Mouse (Mus musculus) kidney, adult 2 months (tissue): Measurements from ENCODE around the gene Cep70. TPM values are rescaled to one million over a fixed set of nuclear protein-coding genes. Genes with fewer than 3 reads are reported as not detected.

Source experiments
- DNase-seq: peaks from one replicate; pipeline ENCODE4 v3.0.0; 2021
- H3K27ac ChIP-seq: fragments of 200-500 bp; 2 replicates; pipeline ENCODE4 v1.5.1; 2012; ENCODE audit warnings: low read depth, low read length, control low read depth, inconsistent platforms; ENCODE audit not compliant: insufficient read depth
- H3K27me3 ChIP-seq: fragments of 200-500 bp; replicated peaks from 2 replicates; pipeline ENCODE4 v1.6.1; 2012; ENCODE audit warnings: mild to moderate bottlenecking, moderate library complexity, low read length, inconsistent platforms; ENCODE audit not compliant: control insufficient read depth, insufficient read depth
- H3K36me3 ChIP-seq: fragments of 200-500 bp; 2 replicates; pipeline ENCODE4 v1.6.1; 2012; ENCODE audit warnings: mild to moderate bottlenecking, moderate library complexity, low read length, inconsistent platforms; ENCODE audit not compliant: control insufficient read depth, insufficient read depth
- H3K4me1 ChIP-seq: fragments of 200-500 bp; 2 replicates; pipeline ENCODE4 v1.6.1; 2011; ENCODE audit warnings: low read length; ENCODE audit not compliant: control insufficient read depth, insufficient read depth
- H3K4me3 ChIP-seq: fragments of 200-500 bp; 2 replicates; pipeline ENCODE4 v1.5.1; 2011; ENCODE audit warnings: mild to moderate bottlenecking, low read depth, low read length, control low read depth; ENCODE audit not compliant: insufficient read depth
- CTCF ChIP-seq: fragments of 200-500 bp; conservative IDR thresholded peaks from 2 replicates; pipeline ENCODE4 v1.5.1; 2011; ENCODE audit warnings: low read depth, mild to moderate bottlenecking, control low read depth, low read length, moderate library complexity, mixed read lengths; ENCODE audit not compliant: insufficient read depth, insufficient read length
- POLR2A ChIP-seq: fragments of 200-500 bp; IDR thresholded peaks from one replicate; pipeline ENCODE4 v1.6.1; 2011; ENCODE audit warnings: low read depth, low read length, control low read depth
- WGBS: fragments of 180-500 bp; shearing (Covaris S2); methylation state at CpG from one replicate; pipeline ENCODE4 v1.1.7; 2018; 5-methylcytosine and 5-hydroxymethylcytosine counted together
- polyA plus RNA-seq: library from polyadenylated mRNA; depleted of rRNA; stranded (reverse); fragments of >200 nt; gene quantifications from 2 replicates; pipeline ENCODE4 v1.2.3, GENCODE M21; 2012; rRNA removed

Gene Cep70
- polyA plus RNA-seq = 1.4 and 2.2 TPM in 2 replicates

DNA sequence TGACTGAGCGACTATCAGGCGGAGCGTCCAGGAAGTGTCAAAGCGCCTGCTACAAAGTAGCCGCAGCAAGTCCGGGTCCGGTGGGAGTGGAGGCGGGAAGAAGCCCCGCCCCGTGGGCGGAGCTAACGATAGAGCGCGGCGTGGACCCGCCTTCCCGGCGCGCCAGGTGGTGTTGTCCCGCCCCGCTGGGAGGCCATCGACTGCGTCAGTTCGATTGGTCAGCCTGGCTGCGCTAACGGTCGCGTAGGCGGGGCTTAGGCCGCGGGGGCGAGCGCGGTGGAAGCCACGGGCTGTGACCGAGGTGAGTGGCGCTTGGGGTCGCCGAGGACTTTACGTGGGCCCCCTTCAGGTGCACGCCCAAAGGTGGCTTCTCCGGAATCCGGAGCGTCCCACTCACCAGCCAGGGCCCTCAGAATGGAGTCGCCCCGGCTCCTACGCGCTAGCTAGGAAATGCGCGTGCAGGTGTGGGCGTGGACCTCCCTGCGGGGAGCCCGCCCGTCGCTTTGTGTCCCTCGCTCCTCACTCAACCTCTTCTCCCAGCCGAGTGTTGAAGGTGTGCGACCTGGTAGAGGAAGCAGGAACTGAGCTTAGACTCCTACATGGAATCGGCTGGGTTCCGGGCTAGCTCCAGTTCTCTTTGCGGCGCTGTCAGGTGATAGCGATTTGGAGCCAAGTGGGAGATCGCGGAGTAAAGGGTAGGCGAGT lies at the start of gene Cep70:
Cep70 (plus strand) TSS at position 178 of the 705 bp plus-strand sequence.
- peak within 1 kb of the TSS; percentile 84 for H3K4me3 ChIP-seq
- H3K27me3 ChIP-seq = no peaks in the 10 kb centered on the region
- H3K36me3 ChIP-seq = no peaks in the 10 kb centered on the region
- TF ChIP-seq POLR2A (peak; percentile 10), CTCF (no peak)
- WGBS = under 1% methylated on average over 66 of the region's 66 CpGs
- DNase-seq = peak; percentile 98
- H3K4me1 ChIP-seq = peaks cover 2% of the 10 kb centered on the region; the same call in 1 of the 2 replicates
- peak within 1 kb of the TSS; percentile 44; the same call in 1 of the 2 replicates for H3K27ac ChIP-seq

DNA sequence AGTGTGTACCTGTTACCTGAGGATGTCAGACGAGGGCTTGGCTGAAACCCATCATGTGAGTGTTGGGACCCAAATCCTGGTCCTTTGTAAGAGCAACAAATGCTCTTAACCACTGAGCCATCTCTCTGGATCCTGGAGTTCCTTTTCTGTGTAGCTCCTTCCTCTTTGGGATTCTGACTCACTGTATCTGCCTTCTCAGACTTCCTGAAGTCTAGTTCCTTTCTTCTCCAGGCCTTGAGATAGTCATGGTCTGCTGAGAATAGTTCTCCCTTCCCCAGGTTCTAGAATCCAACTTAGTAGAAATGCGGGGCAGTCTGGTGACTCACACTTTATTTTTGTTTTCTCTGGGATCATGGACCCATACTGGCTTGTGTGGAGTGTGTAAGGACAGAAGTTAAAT lies 30.5 kb upstream of the Cep70 start:
- H3K27ac ChIP-seq = no peak overlapping the region
- H3K36me3 ChIP-seq = no peaks in the 10 kb centered on the region
- H3K4me1 ChIP-seq = no peaks in the 10 kb centered on the region
- no peak overlapping the region for H3K4me3 ChIP-seq
- no peak for TF ChIP-seq POLR2A
- no peaks in the 10 kb centered on the region for H3K27me3 ChIP-seq
- DNase-seq = no peak
- 74% methylated on average over 2 of the region's 2 CpGs for WGBS

DNA sequence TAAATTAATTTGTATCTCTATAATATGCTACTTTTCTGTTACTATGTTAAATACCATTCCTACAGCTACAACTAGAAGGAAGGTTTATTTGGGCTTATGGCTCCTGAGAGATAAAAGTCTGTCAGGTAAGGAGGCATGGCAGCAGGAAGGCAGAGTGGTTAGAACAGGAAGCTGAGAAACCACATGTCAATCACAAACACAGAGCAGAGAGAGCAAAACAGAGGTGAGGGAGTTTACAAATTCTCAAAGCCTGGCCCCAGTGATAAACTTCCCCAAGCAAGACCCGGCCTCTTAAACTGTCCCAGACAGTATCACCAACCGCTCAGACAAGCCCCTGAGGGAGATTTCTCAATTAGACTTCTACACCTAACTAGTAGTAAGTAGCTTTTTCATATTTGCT lies 27.0 kb upstream of the Cep70 start:
- no peaks in the 10 kb centered on the region for H3K4me1 ChIP-seq
- TF ChIP-seq POLR2A (no peak), CTCF (no peak)
- no peak overlapping the region for H3K27ac ChIP-seq
- no peak for DNase-seq
- WGBS = 65% methylated on average over 2 of the region's 2 CpGs
- H3K4me3 ChIP-seq = no peak overlapping the region
- H3K36me3 ChIP-seq = no peaks in the 10 kb centered on the region
- no peaks in the 10 kb centered on the region for H3K27me3 ChIP-seq

DNA sequence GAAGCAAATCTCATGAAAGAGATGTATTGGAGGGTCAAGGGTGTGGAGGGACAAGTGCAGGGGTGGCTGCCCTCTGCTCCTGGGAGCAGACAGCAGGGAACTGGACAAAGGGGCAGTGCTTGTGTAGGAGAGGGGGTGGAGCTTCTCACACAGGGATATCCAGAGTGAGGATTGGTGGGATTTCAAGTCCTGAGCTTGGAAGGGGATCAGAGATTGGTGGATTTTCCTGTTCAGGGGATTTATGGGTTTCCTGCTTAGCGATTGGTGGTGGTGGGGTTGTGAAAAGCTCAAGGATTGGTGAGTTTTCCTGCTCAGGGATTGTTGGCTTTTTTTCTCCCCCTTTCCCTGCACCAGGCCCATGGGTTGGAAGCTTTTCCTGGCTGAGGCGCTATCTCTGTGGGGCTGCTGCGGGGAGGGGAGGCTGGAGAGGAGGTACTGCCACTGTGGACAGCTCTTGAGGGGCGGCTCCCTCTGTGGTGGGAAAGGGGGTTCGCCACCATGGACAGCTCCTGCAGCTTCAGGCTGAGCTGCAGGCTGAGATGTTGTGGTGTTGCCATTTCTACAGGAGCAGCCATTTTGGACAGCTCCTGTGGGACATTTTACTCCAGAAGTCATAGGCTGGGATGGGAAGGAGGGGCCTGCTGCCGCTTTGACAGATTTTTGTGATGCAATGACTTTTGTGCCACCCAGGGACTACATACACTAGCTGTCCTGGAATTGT lies 25.0 kb upstream of the Cep70 start:
- Histone ChIP-seq H3K4me1 (no peaks in the 10 kb centered on the region), H3K27me3 (no peaks in the 10 kb centered on the region), H3K36me3 (no peaks in the 10 kb centered on the region), H3K27ac (no peak overlapping the region), H3K4me3 (no peak overlapping the region)
- no peak for DNase-seq
- WGBS = 12% methylated on average over 6 of the region's 6 CpGs
- TF ChIP-seq CTCF = no peak
- no peak for TF ChIP-seq POLR2A

DNA sequence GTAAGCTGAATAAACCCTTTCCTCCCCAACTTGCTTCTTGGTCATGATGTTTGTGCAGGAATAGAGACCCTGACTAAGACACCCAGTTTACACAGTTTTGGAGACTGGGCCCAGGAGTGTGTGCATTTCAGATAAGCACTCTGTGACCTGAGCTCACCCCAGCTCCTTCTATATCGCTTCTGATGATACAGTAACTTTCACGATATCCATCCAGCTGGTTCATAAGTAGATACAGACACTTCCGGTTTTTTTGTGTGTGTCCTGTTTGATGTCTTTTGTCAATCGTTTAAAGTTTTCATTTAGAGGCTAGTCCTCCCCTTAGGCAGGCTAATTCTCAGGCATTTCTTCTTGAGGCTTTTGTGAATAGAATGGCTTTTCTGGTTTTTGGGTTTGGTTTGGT lies 21.5 kb upstream of the Cep70 start:
- Histone ChIP-seq H3K4me1 (no peaks in the 10 kb centered on the region), H3K4me3 (no peak overlapping the region), H3K36me3 (no peaks in the 10 kb centered on the region), H3K27me3 (no peaks in the 10 kb centered on the region; the same call in 1 of the 2 replicates), H3K27ac (no peak overlapping the region)
- TF ChIP-seq CTCF = no peak
- TF ChIP-seq POLR2A = no peak
- 89% methylated on average over 4 of the region's 4 CpGs for WGBS
- DNase-seq = no peak

DNA sequence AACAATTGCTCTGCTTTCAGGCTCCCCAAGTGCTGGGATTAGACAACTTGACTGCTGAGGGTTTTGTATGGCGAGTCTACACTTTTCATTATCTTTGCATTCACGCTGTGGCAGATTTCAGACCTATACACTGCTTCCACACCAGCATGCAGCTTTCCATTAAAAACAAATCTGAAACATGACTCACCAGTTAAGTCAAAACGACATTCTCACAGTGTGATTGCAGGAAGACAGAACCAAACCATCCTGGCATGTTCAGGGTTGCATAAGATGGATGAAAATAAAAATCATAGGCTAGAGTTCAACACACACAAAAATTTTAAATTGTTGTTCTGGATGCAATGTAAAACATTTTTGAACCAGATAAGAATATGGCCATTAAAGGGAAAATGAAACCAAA lies 18.6 kb upstream of the Cep70 start:
- Histone ChIP-seq H3K27ac (no peak overlapping the region), H3K4me3 (no peak overlapping the region), H3K36me3 (no peaks in the 10 kb centered on the region), H3K4me1 (no peaks in the 10 kb centered on the region), H3K27me3 (no peaks in the 10 kb centered on the region; the same call in 1 of the 2 replicates)
- DNase-seq = no peak
- 72% methylated on average over 3 of the region's 3 CpGs for WGBS
- TF ChIP-seq POLR2A = no peak
- TF ChIP-seq CTCF = no peak

DNA sequence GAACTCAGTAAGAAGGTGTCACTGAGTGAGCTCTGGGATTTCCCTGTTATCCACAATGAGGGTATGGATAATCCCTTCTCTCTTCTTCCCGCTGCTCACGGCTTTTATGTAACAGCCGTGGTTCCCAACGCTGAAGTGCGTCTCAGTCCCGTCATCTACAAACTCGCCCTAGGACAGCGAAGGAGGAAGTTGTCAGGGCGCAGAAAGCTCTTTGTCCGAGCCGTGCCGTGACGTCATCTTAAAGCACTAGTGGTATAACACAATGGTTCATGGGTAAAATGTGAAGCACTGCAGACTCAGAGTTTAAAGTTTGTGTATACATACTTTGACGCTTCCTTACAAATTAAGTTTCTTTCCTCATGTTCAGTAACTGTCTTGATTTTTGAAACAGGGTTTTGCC lies 13.7 kb upstream of the Cep70 start:
- no peak for TF ChIP-seq POLR2A
- no peak for TF ChIP-seq CTCF
- H3K27ac ChIP-seq = no peak overlapping the region
- H3K4me3 ChIP-seq = no peak overlapping the region
- H3K27me3 ChIP-seq = no peaks in the 10 kb centered on the region; the same call in 1 of the 2 replicates
- no peak for DNase-seq
- no peaks in the 10 kb centered on the region for H3K36me3 ChIP-seq
- no peaks in the 10 kb centered on the region for H3K4me1 ChIP-seq
- 88% methylated on average over 14 of the region's 14 CpGs for WGBS
